Mouse (Mus musculus) midbrain, postnatal 0 days (tissue): ENCODE data around the gene Itpr2. TPM values are rescaled to one million over a fixed set of nuclear protein-coding genes. Genes with fewer than 3 reads are reported as not detected.

Source experiments
- ATAC-seq: fragments of 200-750 bp; cut with Nextera tagmentation; 2 replicates; pipeline ENCODE4 v1.8.0; 2017; ENCODE audit warnings: moderate number of reproducible peaks, mild to moderate bottlenecking, moderate TSS enrichment, moderate library complexity; ENCODE audit not compliant: low FRiP score
- DNase-seq: peaks from one replicate; pipeline ENCODE4 v3.0.0-alpha.2; 2015; ENCODE audit warnings: low spot score
- H3K27ac ChIP-seq: fragments of 300-500 bp; sonication (generic); 2 replicates; pipeline ENCODE4 v1.5.1; 2014; ENCODE audit warnings: low read depth, mild to moderate bottlenecking, low read length, mixed read lengths
- H3K27me3 ChIP-seq: fragments of 300-500 bp; sonication (generic); 2 replicates; pipeline ENCODE4 v1.6.1; 2014; ENCODE audit warnings: low read length, control low read depth, mixed read lengths; ENCODE audit not compliant: insufficient read depth
- H3K36me3 ChIP-seq: fragments of 300-500 bp; sonication (generic); 2 replicates; pipeline ENCODE4 v1.6.1; 2014; ENCODE audit warnings: low read length, control low read depth, mixed read lengths; ENCODE audit not compliant: insufficient read depth
- H3K4me1 ChIP-seq: fragments of 300-500 bp; sonication (generic); 2 replicates; pipeline ENCODE4 v1.6.1; 2014; ENCODE audit warnings: mild to moderate bottlenecking, control low read depth, antibody characterized with exemption, low read length, mixed read lengths; ENCODE audit not compliant: insufficient read depth
- H3K4me2 ChIP-seq: fragments of 300-500 bp; sonication (generic); 2 replicates; pipeline ENCODE4 v1.6.1; 2014; ENCODE audit warnings: low read depth, mild to moderate bottlenecking, low read length, mixed read lengths; ENCODE audit not compliant: poor library complexity, severe bottlenecking
- H3K4me3 ChIP-seq: fragments of 300-500 bp; sonication (generic); 2 replicates; pipeline ENCODE4 v1.5.1; 2014; ENCODE audit warnings: low read depth, mild to moderate bottlenecking, low read length, moderate library complexity
- H3K9ac ChIP-seq: fragments of 300-500 bp; sonication (generic); replicated peaks from 2 replicates; pipeline ENCODE4 v1.6.1; 2014; ENCODE audit warnings: mild to moderate bottlenecking, low read length, moderate library complexity, mixed read lengths; ENCODE audit not compliant: poor library complexity, severe bottlenecking
- H3K9me3 ChIP-seq: fragments of 300-500 bp; sonication (generic); 2 replicates; pipeline ENCODE4 v1.6.1; 2016; ENCODE audit warnings: low read length, control low read depth
- CTCF ChIP-seq: IDR thresholded peaks from 2 replicates; pipeline ENCODE4 v1.5.1; 2016; ENCODE audit warnings: antibody characterized with exemption, mild to moderate bottlenecking
- WGBS: fragments of 180-500 bp; shearing (Covaris S2); extraction: QIAGEN DNeasy Blood & Tissue Kit; methylation state at CpG from one replicate; pipeline ENCODE4 v1.1.7; 2014; 5-methylcytosine and 5-hydroxymethylcytosine counted together
- polyA plus RNA-seq: library from polyadenylated mRNA; unstranded; fragments of >200 nt; fragmentation: Nextera tagmentation; extraction: Ambion mirVana; gene quantifications from 2 replicates; pipeline ENCODE4 v1.2.1, GENCODE M21; 2015
- total RNA-seq: library from RNA; depleted of rRNA; stranded (reverse); fragments of >200 nt; gene quantifications from 2 replicates; pipeline ENCODE4 v1.2.3, GENCODE M21; 2014

Itpr2 gene
- total and polyA plus RNA-seq, 2 experiments from 2014 or later: 9.1 to 15.9 TPM

GRCm38 (mm10) chr6:146110832-146111741 lies 390.9 kb downstream of the Itpr2 start:
- ATAC-seq (peak; percentile 70; the same call in 1 of the 2 replicates), DNase-seq (peak; percentile 62)
- Histone ChIP-seq H3K4me1 (peaks cover 6% of the 10 kb centered on the region; the same call in 1 of the 2 replicates), H3K9ac (no peak overlapping the region), H3K27ac (no peak overlapping the region), H3K4me3 (no peak overlapping the region), H3K9me3 (no peaks in the 10 kb centered on the region), H3K36me3 (no peaks in the 10 kb centered on the region), H3K27me3 (no peaks in the 10 kb centered on the region), H3K4me2 (no peak overlapping the region)
- 33% methylated on average over 21 of the region's 21 CpGs for WGBS
- TF ChIP-seq CTCF: no peak

GRCm38 (mm10) chr6:146110425-146110824 lies 391.6 kb downstream of the Itpr2 start:
- TF ChIP-seq CTCF: no peak
- H3K36me3 ChIP-seq: no peaks in the 10 kb centered on the region
- ATAC-seq (no peak), DNase-seq (no peak)
- no peak overlapping the region for H3K9ac ChIP-seq
- H3K27ac ChIP-seq: no peak overlapping the region
- H3K9me3 ChIP-seq: no peaks in the 10 kb centered on the region
- H3K27me3 ChIP-seq: no peaks in the 10 kb centered on the region
- no peak overlapping the region for H3K4me3 ChIP-seq
- 71% methylated on average over 4 of the region's 4 CpGs for WGBS
- no peak overlapping the region for H3K4me2 ChIP-seq
- peaks cover 6% of the 10 kb centered on the region; the same call in 1 of the 2 replicates for H3K4me1 ChIP-seq

GRCm38 (mm10) chr6:146108695-146109094 lies 393.3 kb downstream of the Itpr2 start:
- ATAC-seq: no peak
- WGBS: 70% methylated on average over 7 of the region's 7 CpGs

GRCm38 (mm10) chr6:146107117-146107832 lies 394.7 kb downstream of the Itpr2 start:
- Histone ChIP-seq H3K4me3 (no peak overlapping the region), H3K27me3 (no peaks in the 10 kb centered on the region), H3K9ac (no peak overlapping the region), H3K4me2 (no peak overlapping the region), H3K9me3 (no peaks in the 10 kb centered on the region), H3K4me1 (no peaks in the 10 kb centered on the region; the same call in 1 of the 2 replicates), H3K27ac (no peak overlapping the region), H3K36me3 (no peaks in the 10 kb centered on the region)
- WGBS: 82% methylated on average over 4 of the region's 4 CpGs
- no peak for DNase-seq
- no peak for ATAC-seq
- TF ChIP-seq CTCF: no peak

More at GRCm38 (mm10) chr6:146108695-146109094, 393.3 kb downstream of the Itpr2 start:
- Histone ChIP-seq H3K4me3 (no peak overlapping the region), H3K27ac (no peak overlapping the region), H3K9me3 (no peaks in the 10 kb centered on the region), H3K4me2 (no peak overlapping the region), H3K9ac (no peak overlapping the region), H3K36me3 (no peaks in the 10 kb centered on the region), H3K27me3 (no peaks in the 10 kb centered on the region), H3K4me1 (no peaks in the 10 kb centered on the region; the same call in 1 of the 2 replicates)
- no peak for TF ChIP-seq CTCF
- DNase-seq: no peak

- no peak overlapping the region for H3K4me3 ChIP-seq
- H3K27ac ChIP-seq: no peak overlapping the region
- no peak for ATAC-seq
- TF ChIP-seq CTCF: no peak
- no peaks in the 10 kb centered on the region for H3K27me3 ChIP-seq
- no peak overlapping the region for H3K9ac ChIP-seq
- 67% methylated on average over 15 of the region's 15 CpGs for WGBS
- DNase-seq: no peak
- H3K4me1 ChIP-seq: no peaks in the 10 kb centered on the region
- no peaks in the 10 kb centered on the region for H3K9me3 ChIP-seq
- no peak overlapping the region for H3K4me2 ChIP-seq
- no peaks in the 10 kb centered on the region for H3K36me3 ChIP-seq
Observed at GRCm38 (mm10) chr6:146083056-146083961, 418.7 kb downstream of the Itpr2 start.
